Mouse (Mus musculus) adrenal gland, postnatal 10 days (tissue): ENCODE measurements around the gene Smtnl2. TPM values are rescaled to one million over a fixed set of nuclear protein-coding genes. Genes with fewer than 3 reads are reported as not detected.
A peak's percentile ranks its signal among the peaks of the same experiment; 100 is the strongest.
"Not testable (repeated sequence)": the region's sequence is repeated elsewhere in the genome, so short reads cannot be mapped to it uniquely, and the experiment has no call there.

Source experiments
- DNase-seq: peaks from one replicate; pipeline ENCODE4 v3.0.0; 2021; ENCODE audit warnings: mixed read lengths
- microRNA-seq: library from miRNA; unstranded; fragments of <30 nt; microRNA quantifications from one replicate; pipeline ENCODE4 v1.2.0, GENCODE M21; 2021
- total RNA-seq, 2 experiments: library from RNA; stranded (reverse); gene quantifications; 2 replicates each; pipeline ENCODE4 v1.2.3; 2021

Smtnl2 gene
- total RNA-seq, 2 experiments from 2014 or later = 6.6 to 14.7 TPM

GRCm38 (mm10) chr11:72361385-72362346 is 49.8 kb downstream of the Smtnl2 start:
- DNase-seq = peak; percentile 77

GRCm38 (mm10) chr11:72354971-72355728 is 56.4 kb downstream of the Smtnl2 start:
- peak; percentile 87 for DNase-seq

GRCm38 (mm10) chr11:72353186-72353585 is 58.3 kb downstream of the Smtnl2 start:
- DNase-seq = no peak

- no peak for DNase-seq
Observed at GRCm38 (mm10) chr11:72352272-72352671, 59.2 kb downstream of the Smtnl2 start.

GRCm38 (mm10) chr11:72349652-72350051 is 61.9 kb downstream of the Smtnl2 start:
- DNase-seq = no peak

GRCm38 (mm10) chr11:72349016-72349415 is 62.5 kb downstream of the Smtnl2 start:
- DNase-seq = no peak

GRCm38 (mm10) chr11:72348563-72348962 is 63.0 kb downstream of the Smtnl2 start:
- DNase-seq = no peak

GRCm38 (mm10) chr11:72344486-72344885 is 67.0 kb downstream of the Smtnl2 start:
- DNase-seq = no peak

- DNase-seq = peak; percentile 78
Observed at GRCm38 (mm10) chr11:72343904-72344303, 67.6 kb downstream of the Smtnl2 start.

- DNase-seq = not testable (repeated sequence)
Observed at GRCm38 (mm10) chr11:72343238-72343625, 68.3 kb downstream of the Smtnl2 start.

GRCm38 (mm10) chr11:72342549-72343237 is 68.8 kb downstream of the Smtnl2 start:
- DNase-seq = peak; percentile 67

GRCm38 (mm10) chr11:72339716-72340115 is 71.8 kb downstream of the Smtnl2 start:
- no peak for DNase-seq

Small RNAs within 50 kb of the gene (microRNA-seq; reads per million reads assigned to microRNA genes)
- gene Mir6338 = not detected

Other genes with a start within 250 kb of the Smtnl2 start
- gene Gm43951, start 204.9 kb downstream of the Smtnl2 start, total RNA-seq = 1 to 10 TPM in 1 of 2 experiments, under 1 TPM in 1; 0.57 to 1.2 TPM
- gene 4933427D14Rik, start 204.3 kb downstream of the Smtnl2 start, total RNA-seq = 10 to 100 TPM in 1 of 2 experiments, 1 to 10 TPM in 1; 6.1 to 10.9 TPM
- 10 to 100 TPM; 61.5 to 64.0 TPM for gene Txndc17, start 204.2 kb downstream of the Smtnl2 start, total RNA-seq
- 10 to 100 TPM; 12.3 to 14.4 TPM for gene Med31, start 196.1 kb downstream of the Smtnl2 start, total RNA-seq
- gene Slc13a5, start 144.5 kb downstream of the Smtnl2 start, total RNA-seq = 1 to 10 TPM in 1 of 2 experiments, under 1 TPM in 1; 0.15 to 1.4 TPM
- gene Xaf1, start 110.1 kb downstream of the Smtnl2 start, total RNA-seq = 10 to 100 TPM; 13.3 to 16.8 TPM
- gene Fbxo39, start 97.3 kb downstream of the Smtnl2 start, total RNA-seq = not detected
- gene Tekt1, start 49.3 kb downstream of the Smtnl2 start, total RNA-seq = under 1 TPM in 1 of 2 experiments, not detected in 1; 0.21 TPM
- 1 to 10 TPM; 2.7 to 3.5 TPM for gene Ggt6, start 23.8 kb upstream of the Smtnl2 start, total RNA-seq
- gene Mybbp1a, start 29.6 kb upstream of the Smtnl2 start, total RNA-seq = 10 to 100 TPM; 77.5 to 84.6 TPM
- 10 to 100 TPM; 11.6 to 11.7 TPM for gene Spns2, start 78.2 kb upstream of the Smtnl2 start, total RNA-seq
- gene Spns3, start 138.8 kb upstream of the Smtnl2 start, total RNA-seq = under 1 TPM; 0.21 to 0.55 TPM
- 10 to 100 TPM; 45.0 to 45.9 TPM for gene Ube2g1, start 195.6 kb upstream of the Smtnl2 start, total RNA-seq